Mouse (Mus musculus): ENCODE results near the gene Il16. TPM values are rescaled to one million over a fixed set of nuclear protein-coding genes. Genes with fewer than 3 reads are reported as not detected.

The Il16 gene
- 7.2 and 8.3 TPM in 2 replicates for polyA plus RNA-seq (2015; fragmentation: Nextera tagmentation; extraction: Ambion mirVana)

DNA sequence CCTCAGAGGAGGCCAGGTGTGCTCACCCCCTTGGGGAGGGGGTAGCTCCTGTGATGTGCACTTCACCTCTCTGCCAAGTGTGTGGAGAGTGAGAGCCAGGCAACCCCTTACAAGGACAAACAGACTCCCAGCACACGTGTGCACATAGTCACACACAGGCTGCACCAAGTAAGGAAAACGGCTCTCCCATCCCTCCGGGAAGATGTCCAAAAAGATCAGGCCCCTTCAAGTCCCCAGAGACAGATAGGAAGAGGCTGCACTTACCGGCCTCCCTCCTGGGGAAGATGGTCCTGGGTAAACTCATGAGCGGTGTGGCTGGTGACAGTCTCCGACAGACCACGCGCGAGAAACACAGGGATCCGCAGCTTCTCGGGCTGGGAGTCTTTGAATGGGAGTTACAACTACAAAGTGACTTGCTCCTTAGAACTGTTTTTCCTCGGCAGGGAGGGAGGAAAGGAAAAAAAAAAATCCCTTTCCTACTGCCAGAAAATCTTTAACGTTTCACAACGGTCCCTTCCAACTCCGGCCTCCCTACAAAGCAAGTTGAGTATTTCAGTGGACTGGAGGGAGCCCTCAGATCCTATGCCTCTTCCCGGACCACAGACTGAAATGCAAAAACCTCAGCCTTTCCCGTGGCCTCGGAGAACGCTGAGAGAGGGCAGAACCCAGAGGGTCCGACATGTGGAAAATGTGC is at the start of gene Il16:
TSS of gene Il16 (minus strand) at position 314 of the 694 bp plus-strand sequence.
- Histone ChIP-seq H3K4me1 (ENCODE audit: control insufficient read depth, low read depth, low read length) (no peaks in the 10 kb centered on the region), H3K36me3 (ENCODE audit: control insufficient read depth, insufficient read depth) (no peaks in the 10 kb centered on the region), H3K9me3 (replicated peaks; ENCODE audit: control insufficient read depth, low read length) (no peaks in the 10 kb centered on the region), H3K27me3 (ENCODE audit: control insufficient read depth, insufficient read depth, low read depth, low read length) (no peaks in the 10 kb centered on the region), H3K4me2 (ENCODE audit: low read depth, low read length) (no peak within 1 kb of the TSS), H3K4me3 (ENCODE audit: low read depth, low read length) (no peak within 1 kb of the TSS), H3K27ac (ENCODE audit: low read length) (no peak within 1 kb of the TSS), H3K9ac (ENCODE audit: low read depth, low read length) (no peak within 1 kb of the TSS)
- WGBS (ENCODE audit: insufficient replicate concordance), result 46% methylated on average over 20 of the region's 20 CpGs
- no peak for ATAC-seq (ENCODE audit: low read depth)

DNA sequence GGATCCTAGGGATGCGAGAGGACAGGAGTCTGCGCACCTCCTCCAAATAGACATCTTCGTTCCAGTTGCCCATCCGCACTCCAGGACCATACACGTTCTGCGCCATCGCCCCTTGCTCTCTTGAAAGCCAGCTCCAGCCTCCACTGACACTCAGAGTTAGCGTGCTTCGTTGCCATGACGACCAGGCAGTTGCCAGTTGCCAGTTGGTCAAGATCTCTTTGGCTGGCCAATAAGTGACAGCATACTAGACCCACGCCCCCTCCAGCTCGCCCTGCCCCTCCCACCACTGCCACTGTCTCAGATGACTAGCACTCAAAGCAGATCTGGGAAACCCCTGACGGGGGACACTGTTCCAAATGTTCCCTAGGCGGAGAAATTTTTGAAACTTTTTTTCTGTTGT is 49.2 kb upstream of the Il16 start, which contains the start of gene Cfap161:
TSS of gene Cfap161 (minus strand) at position 176 of the 400 bp plus-strand sequence.
- Histone ChIP-seq H3K9me3 (replicated peaks; ENCODE audit: control insufficient read depth, low read length) (no peaks in the 10 kb centered on the region), H3K4me1 (ENCODE audit: control insufficient read depth, low read depth, low read length) (no peaks in the 10 kb centered on the region), H3K9ac (ENCODE audit: low read depth, low read length) (no peak within 1 kb of the TSS), H3K27ac (ENCODE audit: low read length) (no peak within 1 kb of the TSS), H3K4me2 (ENCODE audit: low read depth, low read length) (no peak within 1 kb of the TSS), H3K36me3 (ENCODE audit: control insufficient read depth, insufficient read depth) (no peaks in the 10 kb centered on the region), H3K27me3 (ENCODE audit: control insufficient read depth, insufficient read depth, low read depth, low read length) (no peaks in the 10 kb centered on the region), H3K4me3 (ENCODE audit: low read depth, low read length) (no peak within 1 kb of the TSS)
- ATAC-seq (ENCODE audit: low read depth), result peak; percentile 59
- WGBS (ENCODE audit: insufficient replicate concordance), result 11% methylated on average over 14 of the region's 14 CpGs

DNA sequence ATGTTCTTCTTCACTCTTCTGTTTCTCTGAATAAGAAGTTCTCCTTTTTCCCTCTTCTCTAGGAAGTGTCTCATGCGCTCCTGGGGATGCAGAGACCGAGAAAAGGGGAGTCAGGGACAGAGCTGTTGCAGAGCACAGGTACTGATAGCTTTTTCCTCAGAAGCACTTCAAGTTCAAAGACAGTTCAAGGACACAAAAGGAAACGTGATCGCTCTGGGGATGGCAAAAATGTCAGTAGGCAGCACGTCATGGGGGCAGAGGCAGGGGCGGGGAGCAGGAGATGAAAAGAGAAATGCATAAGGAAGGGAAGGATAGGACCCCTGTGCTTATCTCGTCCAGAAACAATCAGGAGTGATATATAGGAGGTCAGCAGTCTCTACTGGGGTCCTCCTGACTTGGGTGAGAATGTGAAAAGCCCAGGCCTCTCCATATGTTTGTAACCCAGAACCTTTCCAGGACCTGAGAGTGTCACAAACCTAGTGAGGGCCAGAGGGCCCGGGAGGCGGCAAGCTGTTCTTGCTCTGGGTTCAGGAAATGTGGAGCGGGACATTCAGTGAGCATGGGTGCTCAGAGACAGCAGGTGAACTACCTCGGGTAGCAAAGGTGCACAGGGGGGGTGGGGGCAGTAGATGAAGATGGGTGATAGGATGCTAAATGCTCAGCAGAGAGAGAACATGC is 48.6 kb upstream of the Il16 start:
- no peaks in the 10 kb centered on the region for H3K4me1 ChIP-seq (ENCODE audit: control insufficient read depth, low read depth, low read length)
- 27% methylated on average over 11 of the region's 11 CpGs for WGBS (ENCODE audit: insufficient replicate concordance)
- no peak overlapping the region for H3K9ac ChIP-seq (ENCODE audit: low read depth, low read length)
- no peak overlapping the region for H3K27ac ChIP-seq (ENCODE audit: low read length)
- no peaks in the 10 kb centered on the region for H3K27me3 ChIP-seq (ENCODE audit: control insufficient read depth, insufficient read depth, low read depth, low read length)
- ATAC-seq (ENCODE audit: low read depth), result no peak
- no peaks in the 10 kb centered on the region for H3K9me3 ChIP-seq (replicated peaks; ENCODE audit: control insufficient read depth, low read length)
- no peak overlapping the region for H3K4me2 ChIP-seq (ENCODE audit: low read depth, low read length)
- no peaks in the 10 kb centered on the region for H3K36me3 ChIP-seq (ENCODE audit: control insufficient read depth, insufficient read depth)
- no peak overlapping the region for H3K4me3 ChIP-seq (ENCODE audit: low read depth, low read length)

DNA sequence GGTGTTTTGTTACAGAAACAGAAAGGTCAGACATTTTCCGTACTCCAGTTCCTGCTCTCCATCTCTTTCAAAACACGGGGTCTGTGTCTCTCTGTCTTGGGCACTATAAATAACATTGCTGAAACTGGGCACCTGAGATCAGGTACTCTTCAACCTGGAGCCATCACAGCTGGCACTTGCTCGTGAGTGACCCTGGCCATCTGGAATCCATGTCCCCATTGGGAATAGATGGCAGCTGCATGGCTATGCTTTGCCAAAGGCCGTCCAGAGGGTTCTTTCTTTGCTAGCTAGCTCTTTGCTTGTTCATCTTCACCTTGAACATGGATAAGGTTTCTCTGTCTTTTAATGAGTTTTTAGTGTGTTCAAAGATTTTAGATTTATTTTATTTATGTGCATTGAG is 35.4 kb upstream of the Il16 start:
- H3K9ac ChIP-seq (ENCODE audit: low read depth, low read length), result no peak overlapping the region
- WGBS (ENCODE audit: insufficient replicate concordance), result 61% methylated on average over 4 of the region's 4 CpGs
- H3K36me3 ChIP-seq (ENCODE audit: control insufficient read depth, insufficient read depth), result no peaks in the 10 kb centered on the region
- no peak overlapping the region for H3K4me2 ChIP-seq (ENCODE audit: low read depth, low read length)
- no peaks in the 10 kb centered on the region for H3K4me1 ChIP-seq (ENCODE audit: control insufficient read depth, low read depth, low read length)
- no peak for ATAC-seq (ENCODE audit: low read depth)
- no peak overlapping the region for H3K27ac ChIP-seq (ENCODE audit: low read length)
- no peaks in the 10 kb centered on the region for H3K9me3 ChIP-seq (replicated peaks; ENCODE audit: control insufficient read depth, low read length)
- H3K27me3 ChIP-seq (ENCODE audit: control insufficient read depth, insufficient read depth, low read depth, low read length), result no peaks in the 10 kb centered on the region
- no peak overlapping the region for H3K4me3 ChIP-seq (ENCODE audit: low read depth, low read length)

DNA sequence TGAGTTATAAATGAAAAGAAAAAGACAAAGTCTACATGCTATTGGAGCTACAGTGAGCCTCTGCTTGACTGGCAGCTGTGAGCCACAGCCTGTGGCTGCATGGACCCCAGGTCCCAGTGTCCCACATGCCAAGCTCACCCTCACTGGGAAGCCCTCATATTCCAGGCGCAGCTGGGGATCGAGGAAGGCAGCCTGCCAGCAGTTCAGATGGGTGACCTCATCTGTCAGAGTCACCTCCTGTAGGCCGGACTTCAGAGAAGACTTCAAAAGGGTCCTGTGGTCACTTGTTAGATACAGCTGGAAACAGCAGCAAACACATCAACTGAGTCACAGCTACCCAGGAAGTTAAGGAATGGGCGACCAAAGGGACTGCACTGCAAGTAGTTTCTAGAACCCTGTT is 34.5 kb upstream of the Il16 start:
- no peak overlapping the region for H3K27ac ChIP-seq (ENCODE audit: low read length)
- H3K27me3 ChIP-seq (ENCODE audit: control insufficient read depth, insufficient read depth, low read depth, low read length), result no peaks in the 10 kb centered on the region
- no peak for ATAC-seq (ENCODE audit: low read depth)
- H3K4me3 ChIP-seq (ENCODE audit: low read depth, low read length), result no peak overlapping the region
- H3K9ac ChIP-seq (ENCODE audit: low read depth, low read length), result no peak overlapping the region
- 53% methylated on average over 4 of the region's 4 CpGs for WGBS (ENCODE audit: insufficient replicate concordance)
- H3K4me2 ChIP-seq (ENCODE audit: low read depth, low read length), result no peak overlapping the region
- no peaks in the 10 kb centered on the region for H3K9me3 ChIP-seq (replicated peaks; ENCODE audit: control insufficient read depth, low read length)
- no peaks in the 10 kb centered on the region for H3K36me3 ChIP-seq (ENCODE audit: control insufficient read depth, insufficient read depth)
- H3K4me1 ChIP-seq (ENCODE audit: control insufficient read depth, low read depth, low read length), result no peaks in the 10 kb centered on the region

DNA sequence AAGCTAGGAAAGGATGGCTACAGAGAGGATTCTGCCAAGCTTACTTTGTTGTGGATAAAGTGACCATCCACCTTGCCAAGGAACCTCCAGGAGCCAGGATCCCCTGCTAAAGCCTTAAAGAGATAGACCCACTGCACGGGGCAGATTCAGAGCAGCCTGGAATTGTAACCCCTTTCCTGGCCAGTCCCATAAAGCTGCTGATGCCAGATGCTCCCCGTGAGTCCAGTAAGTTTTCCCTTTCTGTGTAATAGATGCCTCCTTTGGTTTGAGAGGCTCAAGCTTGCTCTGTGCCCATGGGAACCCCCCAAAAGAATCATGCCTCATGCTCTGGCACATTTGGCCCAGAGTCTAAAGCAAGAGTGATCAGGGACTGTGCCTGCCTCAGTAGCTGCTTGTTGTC is 33.5 kb upstream of the Il16 start:
- H3K4me3 ChIP-seq (ENCODE audit: low read depth, low read length), result no peak overlapping the region
- H3K4me2 ChIP-seq (ENCODE audit: low read depth, low read length), result no peak overlapping the region
- ATAC-seq (ENCODE audit: low read depth), result no peak
- no peaks in the 10 kb centered on the region for H3K9me3 ChIP-seq (replicated peaks; ENCODE audit: control insufficient read depth, low read length)
- WGBS (ENCODE audit: insufficient replicate concordance), result 55% methylated on average over 2 of the region's 2 CpGs
- H3K36me3 ChIP-seq (ENCODE audit: control insufficient read depth, insufficient read depth), result no peaks in the 10 kb centered on the region
- no peaks in the 10 kb centered on the region for H3K27me3 ChIP-seq (ENCODE audit: control insufficient read depth, insufficient read depth, low read depth, low read length)
- no peaks in the 10 kb centered on the region for H3K4me1 ChIP-seq (ENCODE audit: control insufficient read depth, low read depth, low read length)
- no peak overlapping the region for H3K27ac ChIP-seq (ENCODE audit: low read length)
- H3K9ac ChIP-seq (ENCODE audit: low read depth, low read length), result no peak overlapping the region

DNA sequence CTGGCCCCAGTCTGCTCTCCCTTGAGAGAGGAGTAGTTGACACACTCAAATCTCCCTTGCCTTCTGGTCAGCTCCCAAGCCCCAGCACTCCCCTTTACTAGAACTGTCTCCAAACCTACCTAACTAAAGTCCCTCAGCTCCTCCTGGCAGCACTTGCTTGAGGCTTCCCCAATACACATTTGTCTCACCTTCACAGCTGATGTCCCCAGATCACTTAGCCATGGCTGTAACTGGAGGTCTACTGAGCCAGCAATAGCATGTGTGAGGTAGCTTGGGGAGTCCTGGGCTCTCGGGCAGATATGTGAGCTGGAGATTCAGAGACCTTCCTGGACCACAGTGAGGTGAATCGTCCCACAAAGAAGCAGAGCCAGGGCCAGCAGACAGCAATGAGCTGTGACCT is 33.0 kb upstream of the Il16 start:
- Histone ChIP-seq H3K4me3 (ENCODE audit: low read depth, low read length) (no peak overlapping the region), H3K4me1 (ENCODE audit: control insufficient read depth, low read depth, low read length) (no peaks in the 10 kb centered on the region), H3K4me2 (ENCODE audit: low read depth, low read length) (no peak overlapping the region), H3K27ac (ENCODE audit: low read length) (no peak overlapping the region), H3K9me3 (replicated peaks; ENCODE audit: control insufficient read depth, low read length) (no peaks in the 10 kb centered on the region), H3K9ac (ENCODE audit: low read depth, low read length) (no peak overlapping the region), H3K36me3 (ENCODE audit: control insufficient read depth, insufficient read depth) (no peaks in the 10 kb centered on the region), H3K27me3 (ENCODE audit: control insufficient read depth, insufficient read depth, low read depth, low read length) (no peaks in the 10 kb centered on the region)
- ATAC-seq (ENCODE audit: low read depth), result no peak
- 37% methylated on average over 2 of the region's 2 CpGs for WGBS (ENCODE audit: insufficient replicate concordance)

DNA sequence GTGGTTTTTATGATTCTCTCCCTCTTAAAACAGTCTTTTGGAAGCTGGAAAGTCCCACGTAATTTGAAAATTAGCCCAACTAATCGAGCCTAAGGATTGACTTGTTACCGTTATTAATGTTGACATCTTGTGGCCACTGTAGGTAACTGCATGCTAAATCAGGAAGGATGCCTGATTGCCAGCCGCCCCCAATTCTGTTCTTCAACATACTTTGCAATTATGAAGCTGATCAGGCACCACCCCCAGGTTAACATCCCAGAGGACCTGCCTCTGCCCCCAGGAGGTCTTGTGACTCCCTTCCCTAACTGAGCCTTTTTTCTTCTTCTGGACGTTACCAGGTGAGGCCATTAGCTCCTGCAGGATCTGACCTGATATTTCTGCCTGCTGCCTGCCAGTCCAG is 29.2 kb upstream of the Il16 start:
- 25% methylated on average over 5 of the region's 5 CpGs for WGBS (ENCODE audit: insufficient replicate concordance)
- Histone ChIP-seq H3K4me3 (ENCODE audit: low read depth, low read length) (no peak overlapping the region), H3K4me2 (ENCODE audit: low read depth, low read length) (no peak overlapping the region), H3K9ac (ENCODE audit: low read depth, low read length) (no peak overlapping the region), H3K9me3 (replicated peaks; ENCODE audit: control insufficient read depth, low read length) (no peaks in the 10 kb centered on the region), H3K36me3 (ENCODE audit: control insufficient read depth, insufficient read depth) (no peaks in the 10 kb centered on the region), H3K27ac (ENCODE audit: low read length) (no peak overlapping the region), H3K27me3 (ENCODE audit: control insufficient read depth, insufficient read depth, low read depth, low read length) (no peaks in the 10 kb centered on the region), H3K4me1 (ENCODE audit: control insufficient read depth, low read depth, low read length) (no peaks in the 10 kb centered on the region)
- no peak for ATAC-seq (ENCODE audit: low read depth)

DNA sequence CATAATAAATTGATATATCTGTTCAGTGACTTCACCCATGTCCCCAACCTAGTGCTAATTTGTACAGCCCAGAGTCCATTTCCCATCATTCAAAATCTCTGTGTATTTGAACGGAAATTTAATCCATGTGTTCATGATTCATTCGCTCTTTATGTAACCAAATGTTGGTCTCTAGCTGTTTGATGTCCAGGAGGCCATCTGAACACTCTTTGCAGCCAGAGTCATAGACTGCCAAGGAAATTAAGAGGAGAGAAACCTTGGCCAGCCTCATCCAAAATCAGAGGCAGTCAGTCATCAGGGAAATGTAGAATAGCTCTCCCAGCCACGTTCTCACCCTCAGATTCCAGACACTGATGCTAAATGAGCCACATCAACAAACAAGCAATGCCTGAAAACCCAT is 18.1 kb upstream of the Il16 start:
- no peaks in the 10 kb centered on the region for H3K36me3 ChIP-seq (ENCODE audit: control insufficient read depth, insufficient read depth)
- no peak for ATAC-seq (ENCODE audit: low read depth)
- no peak overlapping the region for H3K4me3 ChIP-seq (ENCODE audit: low read depth, low read length)
- no peak overlapping the region for H3K4me2 ChIP-seq (ENCODE audit: low read depth, low read length)
- WGBS (ENCODE audit: insufficient replicate concordance), result 45% methylated on average over 3 of the region's 3 CpGs
- H3K9me3 ChIP-seq (replicated peaks; ENCODE audit: control insufficient read depth, low read length), result no peaks in the 10 kb centered on the region
- H3K9ac ChIP-seq (ENCODE audit: low read depth, low read length), result no peak overlapping the region
- H3K4me1 ChIP-seq (ENCODE audit: control insufficient read depth, low read depth, low read length), result no peaks in the 10 kb centered on the region; the same call in 1 of the 2 replicates
- H3K27ac ChIP-seq (ENCODE audit: low read length), result no peak overlapping the region
- H3K27me3 ChIP-seq (ENCODE audit: control insufficient read depth, insufficient read depth, low read depth, low read length), result no peaks in the 10 kb centered on the region
